Mouse (Mus musculus) adrenal gland, adult 2 months (tissue): Measurements from ENCODE around the gene Gm17079. TPM values are rescaled to one million over a fixed set of nuclear protein-coding genes. Genes with fewer than 3 reads are reported as not detected.
"Not testable (repeated sequence)": the region's sequence is repeated elsewhere in the genome, so short reads cannot be mapped to it uniquely, and the experiment has no call there.

ENCODE experiments used
- DNase-seq: peaks from one replicate; pipeline ENCODE4 v3.0.0; 2021
- long read RNA-seq: library from polyadenylated mRNA; stranded (forward); transcript quantifications from one replicate; pipeline ENCODE4 v2.0.0, GENCODE M21; 2021
- polyA plus RNA-seq: library from polyadenylated mRNA; depleted of rRNA; stranded (reverse); fragments of >200 nt; gene quantifications from 2 replicates; pipeline ENCODE4 v1.2.3, GENCODE M21; 2012; rRNA removed
- total RNA-seq, 2 experiments: library from RNA; stranded (reverse); gene quantifications; 2 replicates each; pipeline ENCODE4 v1.2.3; 2021

Gene Gm17079
- total RNA-seq (not detected), polyA plus RNA-seq (not detected in 2 replicates)
- long read RNA-seq = 0 reads

DNA sequence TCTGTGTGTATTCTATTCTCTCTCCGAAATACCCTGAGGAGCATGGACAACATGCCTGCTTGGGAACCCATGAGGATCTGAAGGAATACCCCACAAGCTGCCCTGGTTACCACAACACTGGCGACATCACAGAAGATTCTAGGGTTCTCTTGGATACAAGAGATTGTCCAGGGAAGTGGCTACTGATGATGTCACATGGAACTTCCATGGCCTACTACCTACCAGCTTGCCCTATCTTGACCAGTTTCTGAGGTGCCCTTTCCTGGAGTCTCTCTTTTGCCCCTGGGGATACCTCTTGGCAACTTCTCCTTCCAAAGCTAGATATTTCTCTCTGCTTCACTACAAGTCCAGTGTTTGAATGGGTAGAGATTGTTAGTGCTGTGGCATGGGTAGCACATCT, at the start of gene Gm17079:
Gene Gm17079 (minus strand): TSS at position 101 of the 400 bp plus-strand sequence.
- not testable (repeated sequence) for DNase-seq

DNA sequence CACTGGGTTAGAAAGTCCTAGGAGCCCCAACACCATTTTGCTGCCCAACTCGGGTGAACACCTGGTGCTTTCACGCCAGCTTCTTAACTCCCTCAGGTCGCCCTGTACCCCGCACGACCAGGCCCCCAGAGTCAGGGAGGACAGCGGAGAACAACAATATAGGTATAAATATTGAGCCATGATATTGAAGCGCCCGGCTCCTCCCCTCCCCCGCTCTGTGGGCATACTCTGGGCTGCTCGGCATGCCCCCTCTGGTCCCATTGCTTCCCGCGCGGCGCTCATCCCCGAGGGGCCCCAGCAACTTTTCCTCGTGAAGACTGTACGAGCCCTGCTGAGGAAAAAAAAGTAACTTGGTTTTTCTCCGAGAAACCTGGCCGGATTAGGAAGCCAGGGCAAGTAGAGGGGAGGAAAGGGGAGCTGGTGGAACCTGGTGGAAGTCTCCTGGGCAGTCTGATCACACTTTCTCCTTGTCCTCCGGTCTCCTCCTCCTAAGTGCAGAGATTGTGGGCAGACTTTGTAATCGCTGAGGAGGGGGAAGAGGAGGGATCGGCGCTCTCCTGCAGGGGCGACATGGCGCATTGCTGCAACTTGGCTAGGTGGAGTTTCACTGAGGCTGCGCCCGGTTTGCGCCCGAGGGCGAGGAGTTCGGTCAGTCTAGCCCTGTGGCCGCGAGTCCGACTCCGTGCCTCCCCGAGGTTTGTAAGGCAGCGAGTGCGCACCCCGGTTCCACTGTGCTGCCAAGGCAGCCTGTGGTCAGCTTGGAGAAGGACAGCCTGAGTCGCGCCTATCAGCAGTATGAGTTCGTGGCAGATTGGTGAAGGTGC, 45.3 kb upstream of the Gm17079 start:
- DNase-seq = peak; percentile 18

DNA sequence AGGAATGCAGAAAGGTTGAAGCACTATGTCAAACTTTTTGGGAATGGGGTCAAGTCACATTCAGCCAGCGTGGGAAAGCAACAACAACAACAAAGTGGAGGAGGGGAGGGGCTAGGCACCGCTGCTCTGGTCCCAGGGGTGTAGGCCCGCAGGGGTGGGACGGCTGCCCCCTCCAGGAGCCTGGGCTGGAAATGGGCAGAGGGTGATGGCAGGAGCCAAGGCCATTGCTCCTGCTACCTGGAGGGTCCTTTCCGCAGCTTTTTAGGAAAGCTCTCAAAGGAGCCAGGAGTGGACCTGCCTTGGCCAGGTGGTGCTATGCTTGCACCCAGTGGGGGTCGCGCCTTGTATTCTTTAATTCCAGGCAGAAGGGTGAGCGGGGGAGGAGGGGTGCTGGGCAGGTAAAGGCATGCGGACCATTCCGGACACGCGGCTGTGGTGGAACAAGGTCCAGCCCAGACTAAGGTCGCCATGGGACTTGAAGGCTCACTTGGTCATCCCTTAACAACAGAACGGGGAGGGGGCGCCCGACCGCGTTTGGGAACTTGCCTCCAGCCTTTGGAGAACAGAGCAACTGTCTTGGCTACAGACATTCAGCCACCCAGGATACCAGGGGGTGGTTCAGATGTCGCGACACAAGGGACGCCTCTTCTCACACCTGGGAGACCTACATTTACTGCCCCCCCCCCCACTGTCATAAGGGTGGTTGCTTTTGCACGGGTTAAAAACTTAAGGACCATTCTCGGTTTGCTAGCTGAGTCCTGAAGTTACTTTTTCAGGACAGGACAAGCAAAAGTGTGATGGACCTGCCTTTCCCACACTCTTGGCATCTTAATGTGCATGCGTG, 44.1 kb upstream of the Gm17079 start:
- no peak for DNase-seq

DNA sequence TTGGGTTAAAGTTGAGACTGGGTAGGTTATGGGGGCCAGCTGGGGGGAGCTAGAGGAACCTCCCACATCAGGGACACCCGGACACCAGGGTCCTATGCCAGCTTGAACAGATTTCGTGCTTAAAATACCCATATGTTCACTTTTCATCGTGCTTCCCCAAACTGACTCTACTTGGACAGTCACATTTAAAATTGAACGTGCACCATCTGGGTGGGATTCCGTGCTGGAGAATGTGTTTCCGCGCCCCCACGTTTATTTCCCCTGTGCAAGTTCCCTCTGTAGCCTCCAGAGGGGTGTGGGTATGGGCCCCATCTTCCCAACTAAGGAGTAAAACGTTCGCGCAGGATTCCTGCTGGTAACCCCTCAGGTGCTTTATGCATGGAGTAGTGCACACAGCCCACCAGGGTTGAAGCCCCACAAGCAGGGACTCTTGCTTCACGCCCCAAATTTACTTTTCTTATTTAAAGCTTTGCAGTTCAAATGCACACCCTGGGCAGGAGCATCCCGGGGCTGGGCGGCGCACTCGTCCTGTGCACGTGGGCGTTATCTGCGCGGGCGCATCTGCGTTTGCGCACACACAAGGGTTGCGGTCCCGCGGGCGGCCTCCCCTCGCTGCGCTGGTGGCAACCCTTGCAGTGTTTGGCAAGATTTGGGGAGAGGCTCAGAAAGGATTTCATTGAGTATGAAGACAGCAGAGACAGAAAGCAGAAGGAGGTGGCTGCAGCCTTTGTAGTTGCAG, 43.3 kb upstream of the Gm17079 start:
- no peak for DNase-seq

DNA sequence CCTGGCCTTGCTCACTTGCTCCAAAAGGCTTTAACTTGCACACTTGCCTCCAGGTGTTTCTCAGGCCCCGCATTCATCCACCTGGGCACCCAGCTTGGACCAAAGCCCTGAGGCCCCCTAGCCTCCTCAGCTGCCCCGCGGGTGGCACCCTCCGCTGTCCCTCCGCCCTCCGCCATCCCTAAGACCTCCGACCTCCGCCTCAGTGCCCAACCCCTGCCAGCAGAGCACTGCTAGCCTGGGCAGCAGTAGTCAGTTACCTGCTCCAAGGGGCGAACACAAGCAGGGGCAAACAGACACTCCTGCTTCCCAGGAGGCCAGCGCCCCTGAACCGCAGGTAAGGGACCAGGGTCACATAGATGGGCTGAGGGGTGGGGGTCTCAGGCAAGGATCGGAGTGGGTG, 42.7 kb upstream of the Gm17079 start:
- DNase-seq = no peak

DNA sequence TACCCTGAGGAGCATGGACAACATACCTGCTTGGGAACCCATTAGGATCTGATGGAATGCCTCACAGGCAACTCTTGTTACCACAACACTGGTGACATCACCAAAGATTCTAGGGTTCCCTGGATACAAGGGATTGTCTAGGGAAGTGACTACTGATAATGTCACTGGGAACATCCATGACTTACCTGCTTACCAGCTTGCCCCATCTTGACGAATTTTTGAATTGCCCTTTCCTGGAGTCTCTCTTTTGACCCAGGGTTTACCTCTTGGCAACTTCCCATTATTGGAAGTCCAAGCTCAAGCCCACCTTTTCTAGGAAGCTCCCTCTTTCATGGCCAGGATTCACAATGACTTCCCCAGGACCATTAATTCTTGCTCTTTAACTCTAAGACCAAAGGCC, 21.8 kb upstream of the Gm17079 start, which contains the start of gene Gm5800:
Gene Gm5800 (minus strand): TSS at position 101 of the 400 bp plus-strand sequence.
- DNase-seq = no peak

DNA sequence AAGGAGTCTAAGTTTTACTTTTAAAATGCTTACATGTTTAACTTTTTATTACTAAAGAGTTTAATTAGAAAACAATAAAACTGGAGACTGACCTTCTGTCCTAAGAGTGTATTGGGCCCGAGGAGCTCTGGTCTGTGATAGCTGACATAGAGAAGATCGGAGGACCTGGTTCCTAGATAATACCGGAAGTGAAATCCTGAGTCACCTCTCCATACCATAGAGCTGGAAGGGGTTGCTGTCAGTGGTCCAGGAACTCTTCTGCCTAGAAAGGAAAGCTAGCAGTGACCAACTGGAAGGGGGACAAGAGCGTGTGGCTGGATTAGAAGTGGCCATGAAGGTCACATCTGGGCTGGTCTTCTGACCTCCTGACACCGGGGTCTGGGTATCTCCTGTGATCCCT, 18.0 kb downstream of the Gm17079 start:
- no peak for DNase-seq

Other genes starting within 250 kb of the Gm17079 start
- gene Vmn2r89, start 243.6 kb downstream of the Gm17079 start, total RNA-seq = not detected
- gene Vmn2r89, start 243.6 kb downstream of the Gm17079 start, polyA plus RNA-seq = not detected in 2 replicates
- not detected for gene Gm5622, start 142.7 kb downstream of the Gm17079 start, total RNA-seq
- not detected in 2 replicates for gene Gm5622, start 142.7 kb downstream of the Gm17079 start, polyA plus RNA-seq
- gene Gm17175, start 121.4 kb downstream of the Gm17079 start, total RNA-seq = not detected
- not detected in 2 replicates for gene Gm17175, start 121.4 kb downstream of the Gm17079 start, polyA plus RNA-seq
- gene Gm17174, start 103.3 kb downstream of the Gm17079 start, total RNA-seq = not detected
- not detected in 2 replicates for gene Gm17174, start 103.3 kb downstream of the Gm17079 start, polyA plus RNA-seq
- not detected for gene Gm17078, start 84.2 kb downstream of the Gm17079 start, total RNA-seq
- gene Gm17078, start 84.2 kb downstream of the Gm17079 start, polyA plus RNA-seq = not detected in 2 replicates
- not detected for gene Gm4181, start 59.8 kb downstream of the Gm17079 start, total RNA-seq
- gene Gm4181, start 59.8 kb downstream of the Gm17079 start, polyA plus RNA-seq = not detected in 2 replicates
- not detected for gene Gm5800, start 21.7 kb upstream of the Gm17079 start, total RNA-seq
- not detected in 2 replicates for gene Gm5800, start 21.7 kb upstream of the Gm17079 start, polyA plus RNA-seq
- gene Ang4, start 78.1 kb upstream of the Gm17079 start, total RNA-seq = not detected
- not detected in 2 replicates for gene Ang4, start 78.1 kb upstream of the Gm17079 start, polyA plus RNA-seq
- gene AY358078, start 104.6 kb upstream of the Gm17079 start, total RNA-seq = not detected
- gene AY358078, start 104.6 kb upstream of the Gm17079 start, polyA plus RNA-seq = not detected in 2 replicates
- gene Ear6, start 158.2 kb upstream of the Gm17079 start, total RNA-seq = not detected
- gene Ear6, start 158.2 kb upstream of the Gm17079 start, polyA plus RNA-seq = not detected in 2 replicates
- 10 to 100 TPM; 31.0 to 33.4 TPM for gene Mettl17, start 189.4 kb upstream of the Gm17079 start, total RNA-seq
- 48.8 and 99.4 TPM in 2 replicates for gene Mettl17, start 189.4 kb upstream of the Gm17079 start, polyA plus RNA-seq
- gene Slc39a2, start 197.4 kb upstream of the Gm17079 start, total RNA-seq = under 1 TPM; 0.45 to 0.58 TPM
- gene Slc39a2, start 197.4 kb upstream of the Gm17079 start, polyA plus RNA-seq = 0.48 and 0.61 TPM in 2 replicates
- gene Ndrg2, start 218.7 kb upstream of the Gm17079 start, total RNA-seq = 100 to 1,000 TPM; 223 to 343 TPM
- 390 and 417 TPM in 2 replicates for gene Ndrg2, start 218.7 kb upstream of the Gm17079 start, polyA plus RNA-seq
- gene Tppp2, start 223.0 kb upstream of the Gm17079 start, total RNA-seq = not detected
- not detected in 2 replicates for gene Tppp2, start 223.0 kb upstream of the Gm17079 start, polyA plus RNA-seq
- gene Rnase13, start 227.3 kb upstream of the Gm17079 start, total RNA-seq = not detected
- gene Rnase13, start 227.3 kb upstream of the Gm17079 start, polyA plus RNA-seq = not detected in 2 replicates